ENCODE assay signal across 8 mouse cellular contexts in genomic region chr11:60830433-60831052, GRCm38 (mm10). TPM values are rescaled to one million over a fixed set of nuclear protein-coding genes. Genes with fewer than 3 reads are reported as not detected.
DNase-seq lines count a peak whose midpoint lies in the region; ATAC-seq lines count a peak whose summit lies in the region.

Dhrs7b (plus strand) TSS chr11:60830631.

- peak; percentile 96 for ATAC-seq in erythroblast, adult 5-6 weeks (replicated peaks; ENCODE audit: low FRiP score, poor library complexity, severe bottlenecking)
- peak; percentile 96 for ATAC-seq in kidney, embryonic 15.5 days (replicated peaks; ENCODE audit: low FRiP score)
- ATAC-seq in monocyte, adult 5-6 weeks (replicated peaks; ENCODE audit: insufficient number of reproducible peaks, low FRiP score, low TSS enrichment, poor library complexity, severe bottlenecking): peak; percentile 98

- no peaks in the 10 kb centered on the region for H3K27me3 ChIP-seq in heart, embryonic 10.5 days (ENCODE audit: insufficient read depth, poor library complexity, severe bottlenecking)
- no peaks in the 10 kb centered on the region for H3K27me3 ChIP-seq in kidney, embryonic 15.5 days

- peaks cover 6% of the 10 kb centered on the region for H3K4me1 ChIP-seq in heart, embryonic 10.5 days
- peaks cover 6% of the 10 kb centered on the region for H3K4me1 ChIP-seq in kidney, embryonic 15.5 days

- no peaks in the 10 kb centered on the region for H3K36me3 ChIP-seq in heart, embryonic 10.5 days
- H3K36me3 ChIP-seq in kidney, embryonic 15.5 days: no peaks in the 10 kb centered on the region

- H3K9me3 ChIP-seq in heart, embryonic 10.5 days: no peaks in the 10 kb centered on the region
- no peaks in the 10 kb centered on the region for H3K9me3 ChIP-seq in kidney, embryonic 15.5 days (replicated peaks)

- peak; percentile 82 to 84 for DNase-seq in B cell, adult 2 months
- peak; percentile 100 for DNase-seq in brain, adult 2 months (ENCODE audit: low read depth, low spot score)
- DNase-seq in heart, embryonic 10.5 days (ENCODE audit: low spot score): peak; percentile 95
- DNase-seq in liver: peak; percentile 85
- peak; percentile 80 to 85 for DNase-seq in spleen, postnatal 4 days (ENCODE audit: low spot score in 2 of 2)

- peak within 1 kb of the TSS; percentile 67 for H3K9ac ChIP-seq in kidney, embryonic 15.5 days

- H3K27ac ChIP-seq in heart, embryonic 10.5 days: peak within 1 kb of the TSS; percentile 90
- peak within 1 kb of the TSS; percentile 57 for H3K27ac ChIP-seq in kidney, embryonic 15.5 days

- under 1% methylated on average over 34 of the region's 34 CpGs for WGBS in heart, embryonic 10.5 days
- WGBS in kidney, embryonic 15.5 days: under 1% methylated on average over 34 of the region's 34 CpGs

- peak within 1 kb of the TSS; percentile 78 for H3K4me2 ChIP-seq in kidney, embryonic 15.5 days

- peak within 1 kb of the TSS; percentile 71 for H3K4me3 ChIP-seq in heart, embryonic 10.5 days
- peak within 1 kb of the TSS; percentile 70 for H3K4me3 ChIP-seq in kidney, embryonic 15.5 days (replicated peaks)

RNA-seq across cellular contexts. Expression of gene Dhrs7b, which starts in this region (rescaled TPM):
- total RNA-seq in erythroblast, adult 5-6 weeks (2015; ENCODE audit: low replicate concordance): 2.3 TPM in 1 of 2 replicates, not detected in the other
- total RNA-seq in erythroblast, adult 5-6 weeks (2017; ENCODE audit: low replicate concordance): 1.4 and 4.7 TPM in 2 replicates
- polyA plus RNA-seq in heart, embryonic 10.5 days (2016; fragmentation: Nextera tagmentation; extraction: Ambion mirVana): 36.6 and 40.9 TPM in 2 replicates
- 36.0 and 38.2 TPM in 2 replicates for polyA plus RNA-seq in kidney, embryonic 15.5 days (2015; fragmentation: Nextera tagmentation; extraction: Ambion mirVana)
- 13.4 to 21.7 TPM (median 18.0 TPM) in 3 replicates for total RNA-seq in monocyte, adult 5-6 weeks (2017)

Comparison
In these comparisons a context has a peak if more than half of its experiments do, and no peak if none do; other contexts are left out.
1. Peak in every context shown above with its lines: DNase-seq, ATAC-seq, H3K4me3 ChIP-seq and H3K27ac ChIP-seq.